Mouse (Mus musculus) CH12.LX (cell line): Measurements from ENCODE around the gene Ube2d2b. TPM values are rescaled to one million over a fixed set of nuclear protein-coding genes. Genes with fewer than 3 reads are reported as not detected.

ENCODE experiments used
- DNase-seq: peaks from one replicate; pipeline ENCODE4 v3.0.0-alpha.2; 2013; ENCODE audit errors: extremely low read depth
- H3K27ac ChIP-seq: 2 replicates; pipeline ENCODE4 v1.5.1; 2012; ENCODE audit warnings: low read depth, mild to moderate bottlenecking, control low read depth, moderate library complexity; ENCODE audit not compliant: insufficient read depth
- H3K27me3 ChIP-seq: replicated peaks from 2 replicates; pipeline ENCODE3; 2012; ENCODE audit warnings: inconsistent platforms
- H3K36me3 ChIP-seq, 2 experiments: replicated peaks in 1 of 2; 2 replicates each; pipeline versions ENCODE3 to v1.6.1; 2012; ENCODE audit warnings: inconsistent platforms in 1 of 2, low read length in 1 of 2, mild to moderate bottlenecking in 1 of 2, mixed read lengths in 1 of 2, moderate library complexity in 1 of 2; ENCODE audit not compliant: control insufficient read depth in 1 of 2, insufficient read depth in 1 of 2
- H3K4me1 ChIP-seq, 2 experiments: 2 replicates each; pipeline ENCODE4 v1.6.1; 2012; ENCODE audit warnings: inconsistent platforms in 1 of 2, moderate library complexity in 1 of 2; ENCODE audit not compliant: insufficient read depth in 2 of 2, control insufficient read depth in 1 of 2
- H3K4me2 ChIP-seq: 2 replicates; pipeline ENCODE4 v1.6.1; 2012; ENCODE audit warnings: low read depth, mild to moderate bottlenecking, control low read depth; ENCODE audit not compliant: poor library complexity, insufficient read depth, severe bottlenecking
- H3K4me3 ChIP-seq, 3 experiments: fragments of 150-350 bp in 1 of 3; sonication (generic) in 1 of 3; replicated peaks in 1 of 3; 2 replicates each; pipeline versions ENCODE3 to v1.5.1; 2011 to 2012; ENCODE audit warnings: low read depth in 2 of 3, low read length in 2 of 3, mild to moderate bottlenecking in 2 of 3, moderate library complexity in 2 of 3, control low read depth in 1 of 3, improper control_type of control experiment in 1 of 3, inconsistent platforms in 1 of 3, mixed read lengths in 1 of 3; ENCODE audit not compliant: poor library complexity in 1 of 3
- H3K79me2 ChIP-seq: replicated peaks from 2 replicates; pipeline ENCODE4 v1.6.1; 2012; ENCODE audit warnings: mild to moderate bottlenecking, moderate library complexity; ENCODE audit not compliant: control insufficient read depth, poor library complexity, insufficient read depth, severe bottlenecking; ENCODE audit errors: extremely low read depth
- H3K9ac ChIP-seq: 2 replicates; pipeline ENCODE4 v1.6.1; 2012; ENCODE audit warnings: low read depth, mild to moderate bottlenecking, control low read depth, moderate library complexity; ENCODE audit not compliant: insufficient read depth
- H3K9me3 ChIP-seq: replicated peaks from 2 replicates; pipeline ENCODE3; 2012; ENCODE audit warnings: low read length, inconsistent platforms, mixed read lengths
- BHLHE40 ChIP-seq: IDR thresholded peaks from 2 replicates; pipeline ENCODE4 v1.6.1; 2011; ENCODE audit warnings: mild to moderate bottlenecking, low read depth, low read length, improper control_type of control experiment
- CHD2 ChIP-seq: IDR thresholded peaks from 2 replicates; pipeline ENCODE4 v1.6.1; 2011; ENCODE audit warnings: low read length, improper control_type of control experiment
- CTCF ChIP-seq, 2 experiments: IDR thresholded peaks in 1 of 2; conservative IDR thresholded peaks in 1 of 2; 2 replicates each; pipeline ENCODE4 v1.5.1; 2011 to 2012; ENCODE audit warnings: low read depth in 2 of 2, low read length in 2 of 2, improper control_type of control experiment in 1 of 2, inconsistent platforms in 1 of 2, mild to moderate bottlenecking in 1 of 2, moderate library complexity in 1 of 2
- E2F4 ChIP-seq: IDR thresholded peaks from 2 replicates; pipeline ENCODE4 v1.6.1; 2011; ENCODE audit warnings: low read depth, low read length, improper control_type of control experiment; ENCODE audit not compliant: insufficient replicate concordance
- ELF1 ChIP-seq: IDR thresholded peaks from 2 replicates; pipeline ENCODE4 v1.6.1; 2014; ENCODE audit warnings: low read depth, mild to moderate bottlenecking, inconsistent platforms, low read length, improper control_type of control experiment
- EP300 ChIP-seq: IDR thresholded peaks from 2 replicates; pipeline ENCODE4 v1.6.1; 2011; ENCODE audit warnings: low read length, improper control_type of control experiment
- GABPA ChIP-seq: IDR thresholded peaks from 2 replicates; pipeline ENCODE4 v1.6.1; 2012; ENCODE audit warnings: low read depth, low read length, improper control_type of control experiment, inconsistent platforms; ENCODE audit not compliant: insufficient replicate concordance
- IRF4 ChIP-seq: IDR thresholded peaks from 2 replicates; pipeline ENCODE4 v1.6.1; 2014; ENCODE audit warnings: low read depth, mild to moderate bottlenecking, inconsistent platforms, low read length, improper control_type of control experiment
- JUN ChIP-seq: IDR thresholded peaks from 2 replicates; pipeline ENCODE4 v1.6.1; 2011; ENCODE audit warnings: low read depth, mild to moderate bottlenecking, low read length, improper control_type of control experiment, moderate library complexity; ENCODE audit not compliant: insufficient read depth
- KAT2A ChIP-seq: IDR thresholded peaks from 2 replicates; pipeline ENCODE4 v1.6.1; 2012; ENCODE audit warnings: low read length, improper control_type of control experiment, inconsistent platforms; ENCODE audit not compliant: insufficient replicate concordance
- MAX ChIP-seq: IDR thresholded peaks from 2 replicates; pipeline ENCODE4 v1.6.1; 2011; ENCODE audit warnings: low read length, improper control_type of control experiment
- MEF2A ChIP-seq: IDR thresholded peaks from 2 replicates; pipeline ENCODE4 v1.6.1; 2014; ENCODE audit warnings: low read depth, mild to moderate bottlenecking, inconsistent platforms, low read length, improper control_type of control experiment, borderline replicate concordance
- MYC ChIP-seq: IDR thresholded peaks from 2 replicates; pipeline ENCODE4 v1.6.1; 2011; ENCODE audit warnings: low read depth, mild to moderate bottlenecking, improper control_type of control experiment, low read length
- NELFE ChIP-seq: IDR thresholded peaks from 2 replicates; pipeline ENCODE4 v1.6.1; 2011; ENCODE audit warnings: low read depth, low read length, improper control_type of control experiment
- NRF1 ChIP-seq: IDR thresholded peaks from 2 replicates; pipeline ENCODE4 v1.6.1; 2014; ENCODE audit warnings: low read depth, mild to moderate bottlenecking, inconsistent platforms, low read length, improper control_type of control experiment, moderate library complexity
- PAX5 ChIP-seq: IDR thresholded peaks from 2 replicates; pipeline ENCODE4 v1.6.1; 2012; ENCODE audit warnings: low read length, inconsistent platforms, mixed read lengths
- POLR2AphosphoS2 ChIP-seq: IDR thresholded peaks from 2 replicates; pipeline ENCODE4 v1.6.1; 2011; ENCODE audit warnings: low read depth, low read length, improper control_type of control experiment
- RAD21 ChIP-seq: IDR thresholded peaks from 2 replicates; pipeline ENCODE4 v1.6.1; 2011; ENCODE audit warnings: low read depth, mild to moderate bottlenecking, low read length, improper control_type of control experiment, moderate library complexity
- SMC3 ChIP-seq: IDR thresholded peaks from 2 replicates; pipeline ENCODE4 v1.6.1; 2011; ENCODE audit warnings: low read depth, low read length, improper control_type of control experiment
- UBTF ChIP-seq: IDR thresholded peaks from 2 replicates; pipeline ENCODE4 v1.6.1; 2012; ENCODE audit warnings: low read depth, mild to moderate bottlenecking, inconsistent platforms, low read length, improper control_type of control experiment, moderate library complexity
- USF1 ChIP-seq: IDR thresholded peaks from 2 replicates; pipeline ENCODE4 v1.6.1; 2014; ENCODE audit warnings: low read depth, mild to moderate bottlenecking, inconsistent platforms, low read length, improper control_type of control experiment
- USF2 ChIP-seq: conservative IDR thresholded peaks from 2 replicates; pipeline ENCODE4 v1.6.1; 2011; ENCODE audit warnings: low read depth, low read length, improper control_type of control experiment
- ZC3H11A ChIP-seq: IDR thresholded peaks from 2 replicates; pipeline ENCODE4 v1.6.1; 2012; ENCODE audit warnings: low read depth, mild to moderate bottlenecking, inconsistent platforms, low read length, improper control_type of control experiment
- ZKSCAN1 ChIP-seq: IDR thresholded peaks from 2 replicates; pipeline ENCODE4 v1.6.1; 2012; ENCODE audit warnings: low read depth, inconsistent platforms, low read length, improper control_type of control experiment, borderline replicate concordance
- ZMIZ1 ChIP-seq: IDR thresholded peaks from 2 replicates; pipeline ENCODE4 v1.6.1; 2012; ENCODE audit warnings: low read depth, mild to moderate bottlenecking, inconsistent platforms, low read length, improper control_type of control experiment
- ZNF384 ChIP-seq: IDR thresholded peaks from 2 replicates; pipeline ENCODE4 v1.6.1; 2012; ENCODE audit warnings: low read depth, low read length, improper control_type of control experiment, inconsistent platforms
- dilution Hi-C: fragments of 300-500 bp; cut with MboI; formaldehyde crosslinking; loops from 2 replicates; pipeline ENCODE4 v1.14.3; 2020; ENCODE audit warnings: low sequenced_read_pairs; ENCODE audit not compliant: extremely low pct_unique_long_range_greater_than_20kb, extremely low pct_ligation_motif_present
- in situ Hi-C: fragments of 300-500 bp; cut with MboI; formaldehyde crosslinking; loops from 3 replicates; pipeline ENCODE4 v1.14.3; 2019; ENCODE audit warnings: low sequenced_read_pairs, low pct_ligation_motif_present, low pct_unique_long_range_greater_than_20kb, mixed read lengths
- polyA plus RNA-seq: library from polyadenylated mRNA; unstranded; fragments of >175 nt; gene quantifications from 2 replicates; pipeline ENCODE4 v1.2.1, GENCODE M21; 2012; ENCODE audit warnings: low read depth; ENCODE audit not compliant: insufficient read length
- total RNA-seq, 2 experiments: library from RNA; depleted of rRNA; stranded (reverse); fragments of 300-350 nt in 1 of 2; fragments of >200 nt in 1 of 2; gene quantifications; 2 replicates each; pipeline ENCODE4 v1.2.3; 2012 to 2014

Gene Ube2d2b
- total and polyA plus RNA-seq, 3 experiments, result not detected

DNA sequence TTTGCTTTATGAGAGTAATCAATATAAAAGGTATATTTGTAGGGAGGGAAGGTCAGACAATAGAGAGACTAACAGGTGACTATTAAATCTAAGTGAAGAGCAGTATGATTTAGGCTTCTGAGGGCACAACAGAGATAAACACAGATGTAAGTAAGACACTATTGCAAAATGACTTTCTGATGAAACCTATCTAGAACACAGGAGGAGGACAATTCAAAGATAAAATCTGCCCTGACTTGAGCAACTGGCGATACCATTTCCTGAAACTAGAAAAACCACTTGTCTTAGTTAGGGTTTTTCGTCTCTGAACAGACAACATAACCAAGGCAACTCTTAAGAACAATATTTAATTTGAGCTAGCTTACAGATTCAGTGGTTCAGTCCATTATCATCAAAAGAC, 25.6 kb downstream of the Ube2d2b start:
- no peak overlapping the region for H3K27ac ChIP-seq
- TF ChIP-seq CHD2, result no peak
- no peak for TF ChIP-seq KAT2A
- no peak for TF ChIP-seq MYC
- TF ChIP-seq BHLHE40, result no peak
- no peak for TF ChIP-seq USF2
- no peak for TF ChIP-seq UBTF
- TF ChIP-seq GABPA, result no peak
- no peak for TF ChIP-seq ELF1
- no peak for TF ChIP-seq USF1
- TF ChIP-seq MAX, result no peak
- no peak for TF ChIP-seq JUN
- TF ChIP-seq RAD21, result no peak
- no peak for TF ChIP-seq NELFE
- TF ChIP-seq IRF4, result no peak
- no peak for TF ChIP-seq E2F4
- no peak for TF ChIP-seq ZC3H11A
- TF ChIP-seq MEF2A, result no peak
- no peak for TF ChIP-seq NRF1
- TF ChIP-seq PAX5, result no peak
- TF ChIP-seq ZMIZ1, result no peak
- no peaks in the 10 kb centered on the region for H3K27me3 ChIP-seq
- H3K79me2 ChIP-seq, result no peaks in the 10 kb centered on the region; the same call in 1 of the 2 replicates
- in situ Hi-C loops (no loop called here), dilution Hi-C loops (no loop called here)
- H3K9me3 ChIP-seq, result no peaks in the 10 kb centered on the region
- H3K4me1 ChIP-seq, result peaks cover 0 to 9% of the 10 kb centered on the region in 2 experiments; a peak in 2 of 4 replicates
- no peak overlapping the region for H3K4me2 ChIP-seq
- no peak overlapping the region for H3K9ac ChIP-seq
- no peak overlapping the region for H3K4me3 ChIP-seq
- no peaks in the 10 kb centered on the region for H3K36me3 ChIP-seq
- DNase-seq, result no peak

DNA sequence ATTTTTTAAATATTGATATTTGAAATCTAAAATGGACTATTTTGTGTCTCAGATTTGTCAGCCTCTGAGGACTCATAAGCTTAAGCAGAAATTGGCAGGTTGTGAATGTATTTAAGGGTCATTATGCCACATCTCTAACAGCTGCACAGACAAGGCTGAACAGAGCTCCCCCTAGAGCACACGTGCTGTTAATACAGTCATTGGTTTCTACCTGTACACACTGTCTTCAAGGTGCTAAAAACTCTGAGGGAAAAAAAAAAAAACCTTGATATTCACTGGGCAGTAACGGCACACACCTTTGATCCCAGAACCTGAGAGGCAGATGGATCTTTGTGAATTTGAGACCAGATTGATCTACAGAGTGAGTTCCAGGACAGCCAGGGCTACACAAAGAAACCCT, 29.1 kb downstream of the Ube2d2b start:
- DNase-seq, result no peak

More for the DNA sequence above, 29.1 kb downstream of the Ube2d2b start:
- 0 out of 2 replicates have a peak, but pooled peaks have one; percentile 46 for TF ChIP-seq MYC
- TF ChIP-seq SMC3, result peak; percentile 36
- TF ChIP-seq PAX5, result no peak
- TF ChIP-seq ZNF384, result peak; percentile 62
- no peak for TF ChIP-seq ZC3H11A
- no peak for TF ChIP-seq POLR2AphosphoS2
- TF ChIP-seq USF1, result no peak
- TF ChIP-seq MAX, result peak; percentile 62; the same call in 1 of the 2 replicates
- no peak for TF ChIP-seq IRF4
- no peak for TF ChIP-seq ZKSCAN1
- TF ChIP-seq BHLHE40, result peak; percentile 55
- peak; percentile 44 for TF ChIP-seq RAD21
- peak; percentile 31 to 67; a peak in 3 of 4 replicates for TF ChIP-seq CTCF (conservative IDR thresholded peaks at IDR 0.05 in 1 of 2, IDR thresholded peaks at IDR 0.05 in 1 of 2; ENCODE audit: low read depth in 2 of 2, low read length in 2 of 2)
- TF ChIP-seq EP300, result no peak
- no peak for TF ChIP-seq JUN
- TF ChIP-seq GABPA, result no peak
- no peak for TF ChIP-seq ZMIZ1
- TF ChIP-seq CHD2, result no peak
- no peaks in the 10 kb centered on the region for H3K27me3 ChIP-seq
- in situ Hi-C loops (no loop called here), dilution Hi-C loops (no loop called here)
- H3K79me2 ChIP-seq, result no peaks in the 10 kb centered on the region; the same call in 1 of the 2 replicates
- no peak overlapping the region for H3K4me3 ChIP-seq
- H3K27ac ChIP-seq, result no peak overlapping the region
- H3K9ac ChIP-seq, result no peak overlapping the region
- H3K9me3 ChIP-seq, result no peaks in the 10 kb centered on the region
- peaks cover 0 to 4% of the 10 kb centered on the region in 2 experiments; a peak in 2 of 4 replicates for H3K4me1 ChIP-seq
- no peak overlapping the region for H3K4me2 ChIP-seq
- peaks cover 0 to 2% of the 10 kb centered on the region in 2 experiments for H3K36me3 ChIP-seq
